Mouse (Mus musculus) thymus, postnatal 0 days (tissue): Measurements from ENCODE around the gene Filip1. TPM values are rescaled to one million over a fixed set of nuclear protein-coding genes. Genes with fewer than 3 reads are reported as not detected.

ENCODE experiments used
- DNase-seq: peaks from one replicate; pipeline ENCODE4 v3.0.0-alpha.2; 2015; ENCODE audit warnings: low spot score
- polyA plus RNA-seq: library from polyadenylated mRNA; unstranded; fragments of >200 nt; fragmentation: Nextera tagmentation; extraction: Ambion mirVana; gene quantifications from 2 replicates; pipeline ENCODE4 v1.2.1, GENCODE M21; 2015

The Filip1 gene
- polyA plus RNA-seq, 1 experiment from 2014 or later: 1.6 TPM

GRCm38 (mm10) chr9:79983244-79983643 lies 29.4 kb downstream of the Filip1 start:
- DNase-seq: no peak

- no peak for DNase-seq
Observed at GRCm38 (mm10) chr9:79979274-79979673, 33.4 kb downstream of the Filip1 start.

- no peak for DNase-seq
Observed at GRCm38 (mm10) chr9:79978228-79979024, 34.2 kb downstream of the Filip1 start.

- peak; percentile 36 for DNase-seq
Observed at GRCm38 (mm10) chr9:79977549-79977971, 35.1 kb downstream of the Filip1 start.

GRCm38 (mm10) chr9:79976789-79977188 lies 35.9 kb downstream of the Filip1 start:
- no peak for DNase-seq

GRCm38 (mm10) chr9:79975121-79975520 lies 37.5 kb downstream of the Filip1 start:
- no peak for DNase-seq

GRCm38 (mm10) chr9:79973582-79973981 lies 39.1 kb downstream of the Filip1 start:
- no peak for DNase-seq

- DNase-seq: no peak
Observed at GRCm38 (mm10) chr9:79972705-79973104, 39.9 kb downstream of the Filip1 start.

- no peak for DNase-seq
Observed at GRCm38 (mm10) chr9:79971619-79972018, 41.0 kb downstream of the Filip1 start.

- DNase-seq: no peak
Observed at GRCm38 (mm10) chr9:79970659-79971118, 42.0 kb downstream of the Filip1 start.

GRCm38 (mm10) chr9:79969544-79969943 lies 43.1 kb downstream of the Filip1 start:
- DNase-seq: no peak

- DNase-seq: no peak
Observed at GRCm38 (mm10) chr9:79966711-79967487, 45.8 kb downstream of the Filip1 start.

- DNase-seq: no peak
Observed at GRCm38 (mm10) chr9:79965600-79966392, 46.9 kb downstream of the Filip1 start.

- DNase-seq: no peak
Observed at GRCm38 (mm10) chr9:79965003-79965402, 47.6 kb downstream of the Filip1 start.

- DNase-seq: peak; percentile 13
Observed at GRCm38 (mm10) chr9:79961630-79962285, 50.9 kb downstream of the Filip1 start.

- DNase-seq: no peak
Observed at GRCm38 (mm10) chr9:79960453-79960852, 52.2 kb downstream of the Filip1 start.

GRCm38 (mm10) chr9:79958395-79958794 lies 54.3 kb downstream of the Filip1 start:
- no peak for DNase-seq

GRCm38 (mm10) chr9:79954944-79955343 lies 57.7 kb downstream of the Filip1 start:
- DNase-seq: no peak

- DNase-seq: peak; percentile 13
Observed at GRCm38 (mm10) chr9:79951984-79952383, 60.7 kb downstream of the Filip1 start.

- no peak for DNase-seq
Observed at GRCm38 (mm10) chr9:79951339-79951738, 61.3 kb downstream of the Filip1 start.

GRCm38 (mm10) chr9:79950666-79951065 lies 62.0 kb downstream of the Filip1 start:
- no peak for DNase-seq
